Mouse (Mus musculus) urinary bladder, postnatal 25 days (tissue): ENCODE data around the gene Mon1a.

Source experiments
- DNase-seq: peaks from one replicate; pipeline ENCODE4 v3.0.0; 2022; ENCODE audit warnings: low spot score

Mon1a gene

GRCm38 (mm10) chr9:107887804-107888266 lies at the start of gene Mon1a:
Mon1a (plus strand) TSS chr9:107888151.
- peak; percentile 66 for DNase-seq

GRCm38 (mm10) chr9:107838869-107839268 lies 49.1 kb upstream of the Mon1a start:
- no peak for DNase-seq

- no peak for DNase-seq
These were observed 45.2 kb upstream of the Mon1a start for GRCm38 (mm10) chr9:107842709-107843108.

- no peak for DNase-seq
These were observed 39.0 kb upstream of the Mon1a start for GRCm38 (mm10) chr9:107848922-107849321.

GRCm38 (mm10) chr9:107858343-107858742 lies 29.6 kb upstream of the Mon1a start:
- no peak for DNase-seq

GRCm38 (mm10) chr9:107864493-107864892 lies 23.5 kb upstream of the Mon1a start:
- DNase-seq: no peak

- no peak for DNase-seq
These were observed 21.9 kb upstream of the Mon1a start for GRCm38 (mm10) chr9:107866081-107866480.

- DNase-seq: peak; percentile 83
These were observed 15.4 kb upstream of the Mon1a start for GRCm38 (mm10) chr9:107872350-107873098.

- no peak for DNase-seq
These were observed 14.8 kb upstream of the Mon1a start, which contains the start of gene Rbm6 for GRCm38 (mm10) chr9:107873137-107873536. Rbm6 (minus strand) TSS chr9:107873237.

- DNase-seq: no peak
These were observed 7.5 kb upstream of the Mon1a start for GRCm38 (mm10) chr9:107880411-107880810.

- DNase-seq: peak; percentile 11
These were observed 408 bp downstream of the Mon1a start for GRCm38 (mm10) chr9:107888267-107888850.

GRCm38 (mm10) chr9:107890260-107890659 lies 2.3 kb downstream of the Mon1a start:
- DNase-seq: no peak

GRCm38 (mm10) chr9:107891023-107891422 lies 3.1 kb downstream of the Mon1a start:
- DNase-seq: no peak

GRCm38 (mm10) chr9:107898563-107898962 lies 10.6 kb downstream of the Mon1a start:
- no peak for DNase-seq

GRCm38 (mm10) chr9:107899855-107900254 lies 11.9 kb downstream of the Mon1a start:
- no peak for DNase-seq

- peak; percentile 41 for DNase-seq
These were observed 13.1 kb downstream of the Mon1a start for GRCm38 (mm10) chr9:107900840-107901626.

- DNase-seq: no peak
These were observed 13.6 kb downstream of the Mon1a start for GRCm38 (mm10) chr9:107901627-107901914.

- peak; percentile 88 for DNase-seq
These were observed 16.8 kb downstream of the Mon1a start for GRCm38 (mm10) chr9:107904726-107905125.

GRCm38 (mm10) chr9:107906252-107906966 lies 18.5 kb downstream of the Mon1a start, which contains the start of gene Mst1r:
Mst1r (plus strand) TSS chr9:107906873.
- DNase-seq: peak; percentile 86

- DNase-seq: peak; percentile 30
These were observed 19.2 kb downstream of the Mon1a start for GRCm38 (mm10) chr9:107906967-107907800.

GRCm38 (mm10) chr9:107907801-107908120 lies 19.8 kb downstream of the Mon1a start:
- no peak for DNase-seq
